Mouse (Mus musculus) kidney, adult 2 months (tissue): ENCODE measurements around the gene Rora.

ENCODE experiments used
- CTCF ChIP-seq: fragments of 200-500 bp; conservative IDR thresholded peaks from 2 replicates; pipeline ENCODE4 v1.5.1; 2011; ENCODE audit warnings: low read depth, mild to moderate bottlenecking, control low read depth, low read length, moderate library complexity, mixed read lengths; ENCODE audit not compliant: insufficient read depth, insufficient read length
- POLR2A ChIP-seq: fragments of 200-500 bp; IDR thresholded peaks from one replicate; pipeline ENCODE4 v1.6.1; 2011; ENCODE audit warnings: low read depth, low read length, control low read depth

DNA sequence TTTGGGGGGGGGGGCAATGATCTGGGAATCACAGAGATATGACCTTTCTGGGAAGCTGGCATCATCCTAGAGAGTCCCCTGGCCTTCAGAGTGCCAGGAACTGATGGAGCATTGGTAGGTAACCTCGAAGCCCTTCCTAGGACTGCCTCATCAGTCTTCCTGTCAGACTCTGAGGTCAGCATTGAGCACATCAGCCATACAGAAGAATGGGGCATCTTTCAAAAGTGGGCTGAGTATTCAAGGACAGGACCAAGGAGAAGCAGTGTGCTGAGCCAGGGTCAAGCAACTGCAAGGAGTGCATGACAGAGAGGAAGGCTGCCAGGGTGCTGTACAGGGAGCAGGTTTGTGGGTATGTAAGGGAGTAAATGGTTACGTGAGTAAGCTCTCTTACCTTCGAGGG, 523.4 kb downstream of the Rora start:
- TF ChIP-seq CTCF (no peak), POLR2A (no peak)
